Mouse (Mus musculus) C2C12 (cell line): ENCODE data around the gene Ak7.

ENCODE experiments used
- CEBPB ChIP-seq: IDR thresholded peaks from one replicate; pipeline ENCODE4 v1.6.1; 2011; ENCODE audit warnings: low read depth, mild to moderate bottlenecking, control low read depth, moderate library complexity
- CTCF ChIP-seq: IDR thresholded peaks from one replicate; pipeline ENCODE4 v1.5.1; 2011; ENCODE audit not compliant: control insufficient read depth, insufficient read depth, insufficient read length
- MAX ChIP-seq: IDR thresholded peaks from one replicate; pipeline ENCODE4 v1.6.1; 2011; ENCODE audit warnings: mild to moderate bottlenecking, control low read depth
- MYOD1 ChIP-seq: IDR thresholded peaks from one replicate; pipeline ENCODE4 v1.6.1; 2011; ENCODE audit warnings: low read depth; ENCODE audit not compliant: control insufficient read depth, insufficient read length

DNA sequence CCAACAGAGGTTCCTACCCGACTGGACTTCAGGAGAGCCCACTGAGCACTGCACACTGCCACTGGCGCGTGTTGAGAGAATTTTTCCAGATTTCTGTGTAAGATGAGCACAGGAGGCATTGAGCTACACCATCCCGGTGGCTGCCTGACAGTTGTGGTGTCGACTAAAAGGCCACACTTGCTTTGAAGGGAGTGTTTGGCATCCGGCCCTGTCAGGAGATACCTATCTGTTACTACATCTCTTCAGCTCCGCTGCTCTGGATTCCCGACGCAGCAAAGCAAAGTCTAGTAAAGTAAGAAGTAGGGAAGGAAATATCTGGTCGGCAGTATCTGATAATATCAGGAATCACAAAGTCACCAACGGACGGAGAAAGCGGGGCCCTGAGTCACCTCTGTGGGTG, 16.3 kb upstream of the Ak7 start:
- TF ChIP-seq CTCF (no peak), MYOD1 (no peak), CEBPB (no peak), MAX (no peak)
